Mouse (Mus musculus): ENCODE measurements around the gene Dad1.

Gene Dad1

DNA sequence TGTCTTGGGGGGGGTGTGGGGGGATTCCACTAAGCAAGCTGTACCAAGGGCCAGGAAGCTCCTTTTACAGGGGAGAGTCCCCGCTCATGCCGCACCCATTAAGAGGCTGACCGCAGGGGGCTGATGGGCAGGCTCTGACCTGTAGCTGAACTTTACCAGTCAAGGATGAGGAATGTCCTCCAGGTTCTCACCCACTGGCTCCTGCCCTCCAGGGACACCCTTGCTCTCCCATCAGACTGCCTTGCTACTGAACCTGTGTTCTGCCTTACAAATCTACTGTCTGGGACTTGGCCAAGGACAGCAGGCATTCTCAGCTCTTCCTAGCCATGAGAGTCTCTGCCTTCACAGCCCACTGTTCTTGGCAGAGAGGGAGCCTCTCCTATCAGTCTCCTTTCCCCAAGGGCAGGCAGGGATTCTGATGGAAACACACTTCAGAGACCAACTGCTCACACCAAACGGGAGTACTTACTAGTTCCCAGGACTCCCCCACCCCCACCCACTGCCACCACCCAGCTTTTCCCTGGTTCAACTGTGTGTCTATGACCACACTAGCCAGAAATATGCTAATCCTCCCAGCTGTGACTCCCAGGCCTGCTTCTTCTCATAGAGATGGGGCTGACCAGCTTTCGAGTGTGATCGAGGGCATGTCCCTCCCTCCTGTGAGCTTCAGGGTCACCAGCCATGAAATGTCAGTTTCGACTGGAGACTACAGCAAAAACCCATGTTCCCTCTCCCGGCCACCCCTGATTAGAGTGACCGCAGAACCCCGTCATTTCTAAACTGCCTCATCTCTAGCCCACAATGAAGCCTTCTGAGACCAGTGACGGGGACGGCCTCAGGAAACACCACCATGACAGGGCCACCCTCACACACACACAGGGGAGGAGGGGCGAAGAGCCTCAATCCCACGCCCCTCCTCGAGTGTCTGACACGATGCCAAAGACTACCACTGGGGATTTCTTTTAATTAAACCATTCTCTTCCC, 29.1 kb downstream of the Dad1 start:
- no peak for DNase-seq (ENCODE audit: low read depth, low spot score)

DNA sequence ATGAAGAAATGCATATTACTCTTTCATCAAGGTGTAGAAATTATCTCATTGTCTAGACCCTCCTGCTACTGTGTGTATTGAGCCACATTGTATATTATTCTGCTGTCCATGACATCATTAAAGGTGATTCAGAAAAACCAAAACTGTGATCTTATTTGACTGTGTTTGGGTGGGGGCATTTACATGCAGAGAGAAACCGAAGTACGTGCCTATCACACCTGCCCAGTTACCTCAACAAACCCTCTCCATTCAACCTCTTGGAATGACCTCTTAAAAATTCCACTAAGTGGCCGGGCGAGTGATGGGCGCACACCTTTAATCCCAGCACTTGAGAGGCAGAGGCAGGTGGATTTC, 29.9 kb downstream of the Dad1 start:
- no peak for DNase-seq (ENCODE audit: low read depth, low spot score)

DNA sequence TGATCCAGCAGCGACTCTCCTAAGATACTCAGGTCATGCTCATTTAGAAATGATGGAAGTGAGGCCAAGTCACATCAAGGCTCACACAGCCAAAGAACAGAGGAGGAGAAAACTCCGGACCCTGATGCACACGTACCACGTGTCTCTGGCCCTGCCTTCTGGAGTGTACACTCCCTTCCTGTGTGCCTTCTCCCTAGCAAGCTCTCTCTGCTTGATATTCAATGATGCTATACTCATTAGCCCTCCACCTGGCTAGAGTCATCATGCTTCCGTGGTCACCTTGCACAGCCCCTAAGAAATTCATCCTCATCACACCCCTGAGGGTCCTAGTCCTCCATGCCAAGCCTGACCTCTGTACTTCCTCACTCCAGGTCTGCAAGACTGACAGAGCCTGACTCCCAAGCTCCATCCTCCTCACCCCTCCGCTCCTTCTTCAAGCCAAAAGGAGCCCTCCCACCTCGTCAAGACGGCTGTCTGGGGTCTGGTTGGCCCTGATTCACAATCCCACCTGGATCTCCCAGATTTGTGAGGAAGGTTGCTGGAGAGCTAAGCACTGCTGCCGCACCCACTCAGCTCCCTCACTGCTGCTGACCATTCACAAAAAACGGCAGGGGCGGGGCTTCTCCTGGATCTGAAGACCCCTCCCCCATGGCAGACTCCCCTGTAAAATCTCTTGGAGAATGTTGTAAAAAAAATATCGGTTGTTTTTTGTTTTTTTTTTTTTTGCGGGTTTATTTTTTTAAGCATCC, 30.4 kb downstream of the Dad1 start:
- DNase-seq (ENCODE audit: low read depth, low spot score): no peak

DNA sequence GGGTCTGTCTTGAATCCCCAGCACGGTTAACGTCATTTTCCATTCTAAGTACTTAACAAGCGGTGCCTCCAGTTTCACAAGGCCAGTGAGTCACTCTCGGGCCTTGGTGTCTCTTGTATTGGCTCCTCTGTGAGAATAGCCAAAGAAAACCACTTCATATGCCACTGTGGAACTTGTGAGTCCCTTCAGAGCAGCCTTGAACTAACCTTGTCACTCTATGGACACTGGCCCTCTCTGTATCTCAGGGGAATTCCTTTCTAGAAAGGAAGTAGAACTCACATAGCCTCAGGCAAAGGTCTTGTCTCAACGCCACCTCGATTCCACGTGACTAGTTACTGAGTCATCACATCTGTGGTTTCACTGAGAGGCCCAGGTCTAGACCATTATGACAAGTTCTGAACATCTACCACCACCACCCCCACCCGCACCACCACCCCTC, 31.6 kb downstream of the Dad1 start:
- DNase-seq (ENCODE audit: low read depth, low spot score): no peak

DNA sequence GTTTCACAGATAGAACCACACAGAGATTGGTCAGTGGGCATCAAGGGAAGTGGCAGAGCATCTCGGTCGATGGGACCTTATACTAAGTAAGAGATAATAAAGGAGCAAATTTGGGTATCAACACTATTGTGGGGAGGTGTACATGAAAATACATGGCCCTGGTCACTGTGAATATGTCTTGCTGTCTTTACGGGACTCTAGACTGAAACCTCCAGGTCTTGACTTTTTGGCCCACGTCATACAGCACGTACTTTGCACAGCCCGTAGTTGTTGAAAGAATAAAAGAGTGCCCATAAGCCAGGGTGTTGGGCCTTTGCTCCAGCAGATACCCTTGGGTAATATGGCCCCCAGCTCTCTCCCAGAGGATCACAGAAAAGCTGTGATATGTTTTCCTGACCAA, 32.3 kb downstream of the Dad1 start:
- DNase-seq (ENCODE audit: low read depth, low spot score): no peak

DNA sequence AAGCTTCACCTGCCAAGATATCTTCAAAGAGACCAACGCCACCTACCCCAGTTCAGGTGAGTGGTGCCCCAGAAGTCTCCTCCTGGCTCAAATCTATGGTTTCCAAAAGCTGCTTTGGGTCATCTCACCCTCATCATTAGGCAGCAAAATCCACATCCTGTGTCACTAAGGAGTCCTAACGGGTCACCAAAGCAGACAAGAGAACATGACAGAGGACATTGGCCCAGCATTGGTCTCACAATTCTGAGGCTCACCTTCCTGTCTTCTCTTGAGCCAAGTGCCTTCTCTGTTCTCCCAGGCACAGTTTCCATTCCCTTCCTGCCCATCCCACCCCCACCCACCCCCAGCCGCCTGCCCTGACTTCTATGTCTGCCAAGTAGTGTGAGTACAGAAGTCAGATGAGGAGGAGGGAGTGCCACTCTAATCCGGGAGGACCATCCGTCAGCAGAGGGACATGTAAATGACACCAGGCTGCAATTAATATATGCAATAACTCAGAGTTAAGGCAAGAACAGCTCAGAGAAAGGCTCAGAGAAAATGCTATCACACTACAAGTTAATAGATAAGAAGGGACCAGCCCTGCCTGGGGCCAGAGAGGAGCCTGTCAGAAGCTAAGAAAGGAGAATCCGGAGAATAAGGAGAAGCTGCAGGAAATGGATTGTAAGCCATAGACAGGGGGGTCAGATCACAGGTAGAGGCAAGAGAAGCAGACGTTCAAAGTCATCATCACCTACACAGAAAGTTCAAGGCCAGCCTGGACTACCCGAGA, 33.0 kb downstream of the Dad1 start:
- DNase-seq (ENCODE audit: low read depth, low spot score): no peak

DNA sequence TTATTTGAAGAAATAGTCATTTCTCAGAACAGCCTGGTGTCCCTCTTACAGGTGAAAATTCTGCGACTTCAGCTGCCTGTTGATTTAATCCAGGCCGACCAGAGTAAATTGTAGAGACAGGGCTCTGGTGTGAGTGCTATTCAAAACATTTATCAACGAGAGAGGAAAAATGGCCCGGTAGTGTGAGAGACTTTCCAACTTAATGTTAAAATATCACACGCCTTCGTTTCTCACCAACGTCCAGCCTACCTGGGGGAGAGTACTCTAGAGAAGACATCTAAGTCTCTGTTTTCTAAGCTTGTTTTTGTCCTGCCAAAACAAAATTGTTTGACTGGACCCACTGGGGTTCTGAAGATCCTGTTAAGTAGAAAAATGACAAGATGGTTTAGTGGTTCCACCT, 34.1 kb downstream of the Dad1 start:
- DNase-seq (ENCODE audit: low read depth, low spot score): no peak

DNA sequence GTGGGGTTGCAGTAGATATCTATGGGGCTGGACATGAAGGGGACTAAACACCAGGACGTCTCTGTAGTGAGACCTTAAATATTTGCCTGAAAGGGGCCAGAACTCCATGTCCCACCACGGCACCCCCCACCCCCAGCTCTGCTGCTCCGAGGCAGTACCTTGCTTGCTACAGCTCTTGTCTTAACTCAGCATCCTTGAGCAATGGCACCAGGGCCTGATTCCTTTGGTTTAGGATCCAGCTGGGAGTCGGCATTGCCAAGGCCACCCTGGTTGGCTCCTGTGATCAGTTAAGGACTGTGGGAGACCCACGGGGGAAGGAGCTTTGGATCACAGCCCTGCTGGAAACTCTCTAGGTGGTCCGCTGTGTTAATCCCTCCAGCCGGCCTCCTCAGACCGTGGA, 34.6 kb downstream of the Dad1 start:
- DNase-seq (ENCODE audit: low read depth, low spot score): no peak

DNA sequence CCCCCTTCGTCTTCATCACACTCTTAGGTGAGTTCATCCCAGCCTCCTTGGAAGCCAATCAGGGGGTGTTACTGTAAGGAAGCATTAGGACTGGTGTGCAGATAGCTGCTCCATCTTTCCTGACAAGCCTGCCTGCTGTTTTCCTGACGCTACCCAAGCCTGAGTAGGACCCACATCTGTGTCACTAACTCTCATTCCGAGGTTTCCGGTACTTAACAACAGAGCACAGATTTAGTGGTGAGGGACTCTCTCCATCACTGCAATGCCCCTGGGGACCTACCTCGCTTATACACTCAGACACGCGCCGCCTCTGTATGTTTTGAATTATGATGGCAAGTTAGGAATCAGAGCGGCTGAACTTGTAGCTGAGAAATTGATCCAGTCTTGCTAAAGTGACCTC, 35.2 kb downstream of the Dad1 start:
- no peak for DNase-seq (ENCODE audit: low read depth, low spot score)

DNA sequence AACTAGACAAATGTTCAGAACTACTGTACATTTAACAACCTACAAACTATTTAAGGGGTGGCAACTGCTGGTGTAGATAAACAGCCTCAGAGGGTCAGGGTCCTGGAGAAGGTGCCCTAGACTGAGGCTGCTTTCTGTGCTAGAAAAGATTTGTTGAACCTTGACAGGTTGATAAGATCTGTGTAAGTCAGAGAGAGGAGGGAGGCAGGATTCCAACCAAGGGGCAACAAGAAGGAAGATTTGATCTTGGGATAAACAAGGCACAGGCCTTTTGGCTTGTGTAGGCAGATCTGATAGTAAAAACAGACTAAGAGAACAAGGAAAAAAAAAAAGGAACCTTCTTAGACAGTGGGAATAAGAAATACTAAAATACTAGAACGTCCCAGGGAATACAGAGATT, 35.7 kb downstream of the Dad1 start:
- DNase-seq (ENCODE audit: low read depth, low spot score): no peak

DNA sequence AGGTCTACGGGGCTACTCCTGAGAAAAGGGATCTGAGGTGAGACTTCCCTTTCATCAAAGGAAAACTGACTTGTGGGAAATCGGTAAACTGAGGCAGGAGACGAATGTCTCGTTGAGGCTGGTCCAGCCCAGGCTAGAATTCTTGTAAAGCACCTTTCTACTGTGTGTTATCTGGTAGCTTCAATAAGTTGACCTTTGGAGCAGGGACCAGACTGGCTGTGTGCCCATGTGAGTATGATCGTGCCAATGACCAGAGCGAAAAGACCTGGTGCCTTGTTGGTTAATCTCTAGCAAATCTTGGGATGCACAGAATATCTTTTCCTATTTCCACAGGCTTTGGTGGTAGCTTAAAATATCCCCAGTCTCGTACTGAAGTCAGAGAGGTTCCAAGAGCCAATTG, 37.8 kb downstream of the Dad1 start:
- DNase-seq (ENCODE audit: low read depth, low spot score): no peak

DNA sequence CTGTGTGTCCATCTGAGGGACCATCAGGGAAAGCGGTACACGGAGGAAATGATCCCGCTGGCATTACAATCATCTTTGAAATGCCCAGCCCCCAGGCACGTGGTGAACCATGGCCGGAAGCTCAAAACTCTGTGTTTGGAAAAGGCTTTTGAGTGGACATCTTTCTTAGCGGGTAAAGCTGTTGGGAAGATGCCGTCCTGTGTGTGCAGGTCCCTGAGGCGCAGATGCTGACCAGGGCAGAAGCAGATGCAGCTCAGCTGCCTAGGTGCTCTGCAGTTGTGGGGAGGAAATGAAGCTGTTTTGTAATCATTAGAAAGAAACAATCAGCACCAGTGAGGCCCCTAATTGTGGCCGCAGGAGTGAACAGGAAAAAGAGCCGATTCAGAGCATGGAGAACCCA, 39.0 kb downstream of the Dad1 start:
- no peak for DNase-seq (ENCODE audit: low read depth, low spot score)

DNA sequence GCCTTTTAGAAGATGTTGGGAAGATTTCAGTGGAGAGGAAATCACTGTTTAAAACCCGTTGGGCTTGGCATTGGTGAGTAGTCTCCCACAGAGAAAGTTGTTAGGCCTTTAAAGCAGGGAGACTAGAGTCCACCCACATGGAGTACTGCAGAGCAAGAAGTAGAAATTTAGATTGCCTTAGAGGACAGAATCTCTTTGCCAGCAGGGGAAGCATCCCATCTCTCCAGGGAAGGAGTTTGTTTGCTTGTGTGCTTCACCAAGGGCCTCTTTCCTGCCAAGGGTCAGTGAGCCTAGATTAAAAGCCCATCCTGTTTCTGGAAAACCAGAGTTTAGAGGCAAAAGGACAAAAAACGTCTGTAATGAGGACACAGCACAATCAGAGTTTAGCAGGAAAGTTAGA, 39.4 kb downstream of the Dad1 start:
- no peak for DNase-seq (ENCODE audit: low read depth, low spot score)

DNA sequence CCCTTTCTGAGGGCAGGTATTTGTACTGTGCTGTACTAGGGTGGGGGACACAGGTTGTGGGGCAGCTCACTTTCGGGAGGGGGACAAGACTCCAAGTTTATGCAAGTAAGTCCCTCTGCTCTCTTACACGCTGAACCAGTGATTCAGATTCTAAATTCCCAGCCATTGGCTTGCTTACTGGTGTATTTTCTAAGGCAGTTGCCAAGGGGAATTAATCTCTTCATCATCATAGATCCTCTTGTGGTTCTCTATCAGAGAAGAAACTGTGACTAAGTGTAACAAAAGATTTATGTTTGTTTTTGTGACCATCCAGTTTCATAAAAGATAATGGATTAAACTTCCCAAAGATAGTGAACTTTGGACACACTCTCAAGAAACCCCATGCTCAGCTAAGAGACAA, 40.2 kb downstream of the Dad1 start:
- no peak for DNase-seq (ENCODE audit: low read depth, low spot score)

DNA sequence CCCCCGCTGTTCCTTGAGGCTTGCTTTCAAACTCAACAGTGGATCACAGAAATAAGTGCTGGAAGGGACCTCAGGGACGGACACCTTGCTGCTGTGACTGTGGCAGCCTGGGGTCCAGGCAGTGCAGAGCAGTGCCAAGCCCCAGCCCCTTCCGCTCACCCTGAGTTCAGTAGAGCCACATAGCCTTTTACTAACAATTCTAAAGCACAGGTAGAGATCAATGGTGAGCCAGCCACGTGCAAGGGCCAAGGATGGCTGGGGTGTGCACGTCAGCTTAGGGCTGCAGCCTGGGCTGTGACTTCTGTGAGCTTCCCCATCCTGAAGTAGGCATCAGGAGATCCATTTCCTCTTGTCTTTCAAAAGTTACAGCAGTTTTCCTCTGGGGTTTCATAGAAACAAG, 42.1 kb downstream of the Dad1 start:
- no peak for DNase-seq (ENCODE audit: low read depth, low spot score)

DNA sequence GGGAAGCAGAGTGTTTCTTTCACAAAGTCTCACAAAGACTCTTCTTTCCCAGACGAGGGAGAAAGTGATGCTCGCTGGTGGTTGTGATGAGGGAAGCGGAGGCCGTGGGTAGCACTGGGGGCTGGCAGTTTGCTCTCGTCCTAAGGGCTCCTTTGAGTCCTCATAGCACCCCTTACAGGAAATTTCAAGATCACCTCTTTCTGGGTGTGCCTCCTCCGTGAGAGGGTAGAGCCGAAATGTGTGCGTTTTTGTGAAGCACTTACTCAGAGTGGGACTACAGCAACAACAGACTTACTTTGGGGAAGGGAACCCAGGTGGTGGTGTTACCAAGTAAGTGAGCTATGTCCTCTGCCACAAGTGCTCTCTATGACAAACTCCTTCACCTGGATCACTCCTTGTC, 42.7 kb downstream of the Dad1 start:
- no peak for DNase-seq (ENCODE audit: low read depth, low spot score)

DNA sequence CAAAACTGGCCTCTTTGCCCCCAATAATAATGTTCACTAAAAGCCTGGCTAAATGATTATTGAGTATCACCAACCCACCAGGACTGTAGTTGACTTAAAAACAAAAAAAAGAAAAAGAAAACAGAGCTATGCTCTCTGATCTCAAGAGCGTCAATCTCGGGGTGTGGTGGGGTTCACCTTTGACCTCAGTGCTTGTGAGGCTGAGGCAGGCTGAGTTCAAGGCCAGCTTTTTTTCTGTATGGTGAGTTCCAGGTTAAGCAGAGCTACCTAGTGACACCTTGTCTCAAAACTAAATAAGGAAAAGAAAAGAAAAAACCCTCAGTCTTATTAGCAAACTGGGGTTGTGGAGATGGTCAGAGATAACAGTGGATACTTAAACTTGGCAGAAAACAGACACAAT, 43.5 kb downstream of the Dad1 start:
- no peak for DNase-seq (ENCODE audit: low read depth, low spot score)

DNA sequence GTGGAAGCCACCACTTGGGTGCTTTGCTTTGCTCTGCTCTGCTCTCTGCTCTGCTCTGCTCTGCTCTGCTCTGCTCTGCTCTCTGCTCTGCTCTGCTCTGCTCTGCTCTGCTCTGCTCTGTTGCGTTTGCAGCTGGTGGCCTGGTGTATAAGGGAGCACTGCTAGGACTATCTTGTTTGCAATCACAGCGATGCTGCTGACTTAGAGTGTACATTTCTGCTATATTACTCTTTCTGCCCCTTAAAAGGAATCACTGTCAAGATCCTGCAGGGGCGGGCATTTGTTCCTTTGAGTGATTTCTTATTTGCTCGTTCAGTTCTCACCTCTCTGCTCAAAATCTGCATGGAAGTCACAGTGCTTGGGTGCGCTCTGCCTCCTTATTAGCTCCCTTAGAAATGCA, 44.0 kb downstream of the Dad1 start:
- no peak for DNase-seq (ENCODE audit: low read depth, low spot score)

DNA sequence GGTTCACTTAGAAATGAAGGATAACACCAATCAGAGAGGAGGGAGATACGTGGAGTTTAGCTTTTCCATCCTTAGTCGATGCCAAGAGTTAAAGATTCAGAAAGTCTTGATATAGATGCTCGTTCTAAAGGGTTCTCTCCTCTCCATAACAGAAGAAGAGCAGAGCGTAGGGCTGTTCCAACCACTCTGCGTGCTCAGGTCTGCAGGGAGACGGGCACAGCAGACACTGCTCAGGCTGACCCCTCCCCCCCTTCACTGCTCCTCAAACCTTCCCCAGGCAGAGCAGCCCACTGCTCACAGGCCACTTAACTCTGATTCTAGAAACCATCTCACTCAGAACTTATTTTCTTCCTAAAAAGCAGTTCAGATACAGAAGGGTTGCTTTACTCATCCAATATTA, 45.2 kb downstream of the Dad1 start:
- no peak for DNase-seq (ENCODE audit: low read depth, low spot score)

DNA sequence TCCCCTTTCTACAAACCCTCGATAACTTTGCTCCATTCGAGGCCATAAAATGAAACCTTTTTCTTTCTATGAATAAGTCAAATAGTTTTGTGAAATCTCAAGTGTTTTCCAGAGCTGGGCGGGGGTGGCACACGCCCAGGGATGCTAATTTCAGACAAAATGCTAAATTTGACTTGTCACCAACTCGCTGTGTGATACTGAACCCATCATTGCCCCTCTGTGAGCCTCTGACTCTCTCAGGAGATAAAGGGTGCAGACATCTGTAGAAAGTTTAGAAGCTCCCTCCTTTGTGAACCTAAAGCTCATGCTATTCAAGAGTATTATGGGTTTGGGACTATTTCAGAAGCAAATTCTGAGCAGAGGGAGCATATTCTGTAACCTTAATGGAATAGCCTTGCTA, 46.0 kb downstream of the Dad1 start:
- DNase-seq (ENCODE audit: low read depth, low spot score): no peak

DNA sequence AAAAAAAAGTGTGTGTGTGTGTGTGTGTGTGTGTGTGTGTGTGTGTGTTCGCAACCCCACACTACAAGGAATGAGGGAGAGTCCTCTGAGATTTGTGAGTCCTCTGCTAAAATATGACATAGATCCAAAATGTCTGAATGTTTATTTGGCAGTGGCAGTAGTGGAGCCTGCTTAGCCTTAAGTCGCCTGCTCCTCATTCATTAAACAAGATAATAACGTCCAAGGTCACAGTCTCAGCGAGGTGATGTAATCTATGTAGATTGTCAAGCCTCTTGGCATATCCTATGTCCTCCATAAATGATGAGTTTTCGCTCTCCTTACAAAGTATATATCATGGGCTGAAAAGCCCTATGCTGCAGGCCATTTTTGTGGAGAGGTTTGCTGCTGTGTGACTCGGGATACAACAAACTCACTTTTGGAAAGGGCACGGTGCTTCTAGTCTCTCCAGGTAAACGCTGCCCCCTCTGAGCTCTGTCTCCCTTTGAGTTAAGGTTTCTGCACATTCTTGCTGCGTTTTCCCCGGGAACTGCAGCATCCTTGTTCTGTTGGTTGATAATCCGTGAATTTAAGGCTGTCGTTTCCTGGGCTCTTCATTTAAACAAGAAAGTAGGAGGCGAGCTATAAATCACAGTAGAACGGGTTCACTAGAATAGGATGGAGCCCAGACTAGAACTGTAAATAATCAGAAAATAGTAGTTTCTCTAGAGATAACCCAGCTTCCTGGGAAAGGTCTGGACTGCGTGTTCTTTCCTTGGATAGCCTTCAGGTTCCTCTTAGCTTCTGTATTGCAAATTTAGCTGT, 47.0 kb downstream of the Dad1 start:
- DNase-seq (ENCODE audit: low read depth, low spot score): no peak

Data from brain, embryonic 18.5 days (tissue).